Comparison of ENCODE assay signal across 8 mouse cellular contexts in the genomic region with DNA sequence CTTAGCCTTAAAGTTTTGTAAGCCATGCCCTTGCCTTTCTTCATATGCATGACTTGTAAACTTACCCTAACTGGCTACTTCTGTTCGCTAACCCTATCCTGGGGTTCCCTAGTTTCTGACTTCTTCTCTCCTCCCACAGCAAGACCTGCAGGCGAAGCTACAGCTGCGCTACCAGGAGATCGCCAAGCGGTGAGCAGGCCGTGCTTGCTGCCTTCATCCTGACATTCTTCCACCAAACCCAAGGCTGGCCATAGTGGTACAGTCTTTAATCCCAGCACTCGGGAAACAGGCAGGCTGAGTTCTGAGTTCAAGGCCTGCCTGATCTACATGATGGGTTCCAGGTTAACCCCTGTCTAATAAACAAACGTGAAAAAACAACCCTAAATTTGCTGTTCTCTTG. TPM values are rescaled to one million over a fixed set of nuclear protein-coding genes. Genes with fewer than 3 reads are reported as not detected.
A peak's percentile ranks its signal among the peaks of the same experiment; 100 is the strongest.
DNase-seq lines count a peak whose midpoint lies in the region; ATAC-seq lines count a peak whose summit lies in the region.

No protein-coding gene starts in this region.

- DNase-seq in 416B (ENCODE audit: low read depth) = peak; percentile 33
- no peak for DNase-seq in forebrain, embryonic 14.5 days (ENCODE audit: low spot score)
- DNase-seq in liver, embryonic 13.5 days = no peak
- no peak for DNase-seq in testis, postnatal 10 days (ENCODE audit: low spot score)
- no peak for DNase-seq in gastrocnemius, postnatal 25 days
- no peak for DNase-seq in right cerebral cortex, adult 18-20 months

- no peak for ATAC-seq in erythroblast, adult 5-6 weeks (replicated peaks; ENCODE audit: low FRiP score, poor library complexity, severe bottlenecking)
- ATAC-seq in forebrain, embryonic 14.5 days = no peak
- no peak for ATAC-seq in liver, embryonic 13.5 days (ENCODE audit: low read depth)

- H3K27me3 ChIP-seq in erythroblast, embryonic 14.5 days (ENCODE audit: control insufficient read depth) = no peaks in the 10 kb centered on the region
- no peaks in the 10 kb centered on the region for H3K27me3 ChIP-seq in forebrain, embryonic 14.5 days (replicated peaks; ENCODE audit: control insufficient read depth, insufficient read depth, low read length)
- H3K27me3 ChIP-seq in liver, embryonic 13.5 days = no peaks in the 10 kb centered on the region

- 0 out of 2 replicates have a peak overlapping the region, but pooled peaks have one; percentile 18 for H3K9ac ChIP-seq in forebrain, embryonic 14.5 days (ENCODE audit: low read length)
- peak overlapping the region; percentile 89 for H3K9ac ChIP-seq in liver, embryonic 13.5 days

- 87% methylated on average over 8 of the region's 8 CpGs for whole genome bisulfite sequencing in forebrain, embryonic 14.5 days
- 77% methylated on average over 8 of the region's 8 CpGs for WGBS in liver, embryonic 13.5 days (ENCODE audit: insufficient replicate concordance)

- peaks cover 67% of the 10 kb centered on the region for H3K36me3 ChIP-seq in erythroblast, embryonic 14.5 days (ENCODE audit: control insufficient read depth)
- H3K36me3 ChIP-seq in forebrain, embryonic 14.5 days (ENCODE audit: control insufficient read depth, insufficient read depth, low read length) = peaks cover 58% of the 10 kb centered on the region
- H3K36me3 ChIP-seq in liver, embryonic 13.5 days = peaks cover 45% of the 10 kb centered on the region

- peak overlapping the region; percentile 91 for H3K4me3 ChIP-seq in erythroblast, embryonic 14.5 days (replicated peaks)
- peak overlapping the region; percentile 65 for H3K4me3 ChIP-seq in forebrain, embryonic 14.5 days (ENCODE audit: low read depth, low read length)
- peak overlapping the region; percentile 86 for H3K4me3 ChIP-seq in liver, embryonic 13.5 days (replicated peaks)

- H3K4me2 ChIP-seq in forebrain, embryonic 14.5 days (ENCODE audit: low read length) = peak overlapping the region; percentile 72
- peak overlapping the region; percentile 82 for H3K4me2 ChIP-seq in liver, embryonic 13.5 days

- H3K9me3 ChIP-seq in erythroblast, embryonic 14.5 days (ENCODE audit: control insufficient read depth, low read length) = no peaks in the 10 kb centered on the region
- H3K9me3 ChIP-seq in forebrain, embryonic 14.5 days (replicated peaks; ENCODE audit: control insufficient read depth, low read length) = no peaks in the 10 kb centered on the region
- H3K9me3 ChIP-seq in liver, embryonic 13.5 days (replicated peaks) = no peaks in the 10 kb centered on the region

- H3K4me1 ChIP-seq in erythroblast, embryonic 14.5 days (ENCODE audit: control insufficient read depth) = peaks cover 44% of the 10 kb centered on the region
- H3K4me1 ChIP-seq in forebrain, embryonic 14.5 days (ENCODE audit: control insufficient read depth, insufficient read depth, low read length) = peaks cover 12% of the 10 kb centered on the region
- peaks cover 62% of the 10 kb centered on the region for H3K4me1 ChIP-seq in liver, embryonic 13.5 days (replicated peaks)

- H3K27ac ChIP-seq in forebrain, embryonic 14.5 days (ENCODE audit: low read depth, low read length) = no peak overlapping the region
- peak overlapping the region; percentile 32; the same call in 1 of the 2 replicates for H3K27ac ChIP-seq in liver, embryonic 13.5 days

RNA-seq across cellular contexts. Expression of a gene that starts 1.1 kb away (rescaled TPM):
- 125 and 152 TPM in 2 replicates for polyA plus RNA-seq in erythroblast, embryonic 14.5 days (2012)
- 50.6 and 57.5 TPM in 2 replicates for total RNA-seq in erythroblast, adult 5-6 weeks (2015; ENCODE audit: low replicate concordance)
- total RNA-seq in erythroblast, adult 5-6 weeks (2017; ENCODE audit: low replicate concordance) = 35.4 and 46.6 TPM in 2 replicates
- 461 and 608 TPM in 2 replicates for polyA plus RNA-seq in forebrain, embryonic 14.5 days (2014; fragmentation: Nextera tagmentation; extraction: Ambion mirVana)
- 250 and 284 TPM in 2 replicates for polyA plus RNA-seq in liver, embryonic 13.5 days (2015; fragmentation: Nextera tagmentation; extraction: Ambion mirVana)
- 100 to 1,000 TPM; 326 to 339 TPM for total RNA-seq in gastrocnemius, postnatal 25 days (2021)

RNA-seq across cellular contexts. Expression of a gene that starts 1.1 kb away (rescaled TPM):
- polyA plus RNA-seq in erythroblast, embryonic 14.5 days (2012) = 366 and 664 TPM in 2 replicates
- total RNA-seq in erythroblast, adult 5-6 weeks (2015; ENCODE audit: low replicate concordance) = 216 and 275 TPM in 2 replicates
- 302 and 335 TPM in 2 replicates for total RNA-seq in erythroblast, adult 5-6 weeks (2017; ENCODE audit: low replicate concordance)
- 624 and 885 TPM in 2 replicates for polyA plus RNA-seq in forebrain, embryonic 14.5 days (2014; fragmentation: Nextera tagmentation; extraction: Ambion mirVana)
- 614 and 696 TPM in 2 replicates for polyA plus RNA-seq in liver, embryonic 13.5 days (2015; fragmentation: Nextera tagmentation; extraction: Ambion mirVana)
- total RNA-seq in gastrocnemius, postnatal 25 days (2021) = 100 to 1,000 TPM; 538 to 612 TPM

RNA-seq across cellular contexts. Expression of a gene that starts 15.1 kb away (rescaled TPM):
- 0.03 TPM in 2 replicates for polyA plus RNA-seq in erythroblast, embryonic 14.5 days (2012)
- not detected in 2 replicates for total RNA-seq in erythroblast, adult 5-6 weeks (2015; ENCODE audit: low replicate concordance)
- total RNA-seq in erythroblast, adult 5-6 weeks (2017; ENCODE audit: low replicate concordance) = 0.42 and 1.3 TPM in 2 replicates
- polyA plus RNA-seq in forebrain, embryonic 14.5 days (2014; fragmentation: Nextera tagmentation; extraction: Ambion mirVana) = 35.6 and 37.2 TPM in 2 replicates
- polyA plus RNA-seq in liver, embryonic 13.5 days (2015; fragmentation: Nextera tagmentation; extraction: Ambion mirVana) = 8.1 and 8.9 TPM in 2 replicates
- total RNA-seq in gastrocnemius, postnatal 25 days (2021) = 10 to 100 TPM; 18.5 to 20.7 TPM

RNA-seq across cellular contexts. Expression of a gene that starts 17.4 kb away (rescaled TPM):
- polyA plus RNA-seq in erythroblast, embryonic 14.5 days (2012) = 0.26 and 0.86 TPM in 2 replicates
- total RNA-seq in erythroblast, adult 5-6 weeks (2015; ENCODE audit: low replicate concordance) = 3.1 and 3.3 TPM in 2 replicates
- total RNA-seq in erythroblast, adult 5-6 weeks (2017; ENCODE audit: low replicate concordance) = not detected in 2 replicates
- 66.8 and 86.0 TPM in 2 replicates for polyA plus RNA-seq in forebrain, embryonic 14.5 days (2014; fragmentation: Nextera tagmentation; extraction: Ambion mirVana)
- 19.9 and 22.0 TPM in 2 replicates for polyA plus RNA-seq in liver, embryonic 13.5 days (2015; fragmentation: Nextera tagmentation; extraction: Ambion mirVana)
- total RNA-seq in gastrocnemius, postnatal 25 days (2021) = 10 to 100 TPM; 15.6 to 20.7 TPM

RNA-seq across cellular contexts. Expression of a gene that starts 43.8 kb away (rescaled TPM):
- polyA plus RNA-seq in erythroblast, embryonic 14.5 days (2012) = 0.07 TPM in 1 of 2 replicates, not detected in the other
- total RNA-seq in erythroblast, adult 5-6 weeks (2015; ENCODE audit: low replicate concordance) = 0.96 and 1.5 TPM in 2 replicates
- 1.1 and 4.3 TPM in 2 replicates for total RNA-seq in erythroblast, adult 5-6 weeks (2017; ENCODE audit: low replicate concordance)
- polyA plus RNA-seq in forebrain, embryonic 14.5 days (2014; fragmentation: Nextera tagmentation; extraction: Ambion mirVana) = 15.2 and 15.8 TPM in 2 replicates
- 18.9 and 20.2 TPM in 2 replicates for polyA plus RNA-seq in liver, embryonic 13.5 days (2015; fragmentation: Nextera tagmentation; extraction: Ambion mirVana)
- 10 to 100 TPM in 1 of 2 experiments, 1 to 10 TPM in 1; 8.1 to 13.3 TPM for total RNA-seq in gastrocnemius, postnatal 25 days (2021)
